ENCODE assay signal across 19 mouse cellular contexts in genomic region chr2:123024380-123024779, GRCm38 (mm10).
"Had no signal": no experiment of that assay in that cellular context is flagged by ENCODE, and none has a peak within 500 bp of the region (broad histone marks: within the 10 kb centered on the region; RNA-seq: fewer than 3 reads in every experiment).

No protein-coding gene starts in this region.

- DNase-seq: liver, postnatal 0 days; lung, adult 2 months; lung, postnatal 14 days; lung, postnatal 36 days; retina, postnatal 1 day; right cerebral cortex, postnatal 4 days; spleen, adult 18-20 months; thymus, adult 18-20 months; thymus, postnatal 14 days; thymus, postnatal 36 days had no signal

- H3K4me1 ChIP-seq: liver, embryonic 15.5 days; lung, embryonic 15.5 days; megakaryocyte, embryonic 14.5 days; midbrain, embryonic 13.5 days; midbrain, embryonic 15.5 days; neural tube, embryonic 13.5 days had no signal

- H3K36me3 ChIP-seq: liver, embryonic 15.5 days; lung, embryonic 15.5 days; midbrain, embryonic 13.5 days; midbrain, embryonic 15.5 days; neural tube, embryonic 13.5 days had no signal

- H3K9ac ChIP-seq: liver, embryonic 15.5 days; liver, postnatal 0 days; lung, embryonic 15.5 days; midbrain, embryonic 13.5 days; midbrain, embryonic 15.5 days; neural tube, embryonic 13.5 days had no signal

- H3K27ac ChIP-seq: liver, embryonic 15.5 days; lung, embryonic 15.5 days; macrophage; midbrain, embryonic 13.5 days; midbrain, embryonic 15.5 days; neural tube, embryonic 13.5 days had no signal

- ATAC-seq: liver, postnatal 0 days; lung, postnatal 0 days; midbrain, embryonic 13.5 days; midbrain, embryonic 15.5 days had no signal

- H3K9me3 ChIP-seq: liver, embryonic 15.5 days; lung, embryonic 15.5 days; midbrain, embryonic 13.5 days; midbrain, embryonic 15.5 days; neural tube, embryonic 13.5 days had no signal

- H3K4me2 ChIP-seq: liver, embryonic 15.5 days; lung, embryonic 15.5 days; midbrain, embryonic 11.5 days; midbrain, embryonic 13.5 days; midbrain, embryonic 15.5 days; neural tube, embryonic 13.5 days had no signal

- H3K4me3 ChIP-seq: liver, embryonic 15.5 days; lung, embryonic 15.5 days; megakaryocyte, embryonic 14.5 days; midbrain, embryonic 13.5 days; midbrain, embryonic 15.5 days; neural tube, embryonic 13.5 days had no signal

- H3K27me3 ChIP-seq: liver, embryonic 15.5 days; lung, embryonic 15.5 days; megakaryocyte, embryonic 14.5 days; midbrain, embryonic 13.5 days; midbrain, embryonic 15.5 days; neural tube, embryonic 13.5 days had no signal
